In genomic region chr13:38616887-38617286, GRCm38 (mm10) we compare ENCODE assay signal across 19 mouse cellular contexts. TPM values are rescaled to one million over a fixed set of nuclear protein-coding genes. Genes with fewer than 3 reads are reported as not detected.
DNase-seq lines count a peak whose midpoint lies in the region; ATAC-seq and TF ChIP-seq lines count a peak whose summit lies in the region.
"Had no signal": no experiment of that assay in that cellular context is flagged by ENCODE, and none has a peak within 500 bp of the region (broad histone marks: within the 10 kb centered on the region; RNA-seq: fewer than 3 reads in every experiment).

No protein-coding gene starts in this region.

- ATAC-seq in lung, embryonic 14.5 days (ENCODE audit: insufficient read depth), result no peak
- ATAC-seq in liver, embryonic 15.5 days (ENCODE audit: insufficient read depth), result no peak
- ATAC-seq: activated CD4-positive, CD25-positive, alpha-beta regulatory T cell, adult 4 months; forebrain, embryonic 15.5 days had no signal

- peak; percentile 21 for DNase-seq in kidney, adult 9 months
- DNase-seq in kidney, adult 8-10 months, result no peak
- DNase-seq in lung, embryonic 14.5 days, result peak; percentile 60
- DNase-seq in lung, adult 2 months, result no peak
- peak; percentile 43 for DNase-seq in lung, postnatal 10 days
- no peak for DNase-seq in cerebellum, postnatal 36 days
- DNase-seq: cerebellum, adult 9-10 months; gastrocnemius, postnatal 14 days; kidney, adult 11 months; midbrain, embryonic 14.5 days had no signal

- 56% methylated on average over 4 of the region's 4 CpGs for WGBS in lung, embryonic 14.5 days
- 57% methylated on average over 4 of the region's 4 CpGs for WGBS in lung, adult 2 months
- WGBS in liver, embryonic 15.5 days (ENCODE audit: insufficient replicate concordance), result 52% methylated on average over 4 of the region's 4 CpGs

- no peak overlapping the region for H3K27ac ChIP-seq in lung, embryonic 14.5 days (ENCODE audit: low read depth)
- H3K27ac ChIP-seq in liver, embryonic 15.5 days (replicated peaks), result peak overlapping the region; percentile 42; the same call in 1 of the 2 replicates
- H3K27ac ChIP-seq: embryonic facial prominence, embryonic 10.5 days; forebrain, embryonic 15.5 days; hindbrain, embryonic 13.5 days; limb, embryonic 10.5 days; liver, embryonic 14.5 days; stomach, postnatal 0 days had no signal

- no peak overlapping the region for H3K9ac ChIP-seq in lung, embryonic 14.5 days
- no peak overlapping the region for H3K9ac ChIP-seq in liver, embryonic 15.5 days
- H3K9ac ChIP-seq: forebrain, embryonic 15.5 days; heart, embryonic 12.5 days had no signal

- no peak for TF ChIP-seq CTCF in lung, embryonic 14.5 days (IDR thresholded peaks at IDR 0.05; ENCODE audit: low read depth)
- TF ChIP-seq CTCF in lung, adult 2 months (IDR thresholded peaks at IDR 0.05; ENCODE audit: insufficient read depth, low read length), result no peak

- no peaks in the 10 kb centered on the region for H3K27me3 ChIP-seq in lung, embryonic 14.5 days (ENCODE audit: insufficient read depth, low read length)
- H3K27me3 ChIP-seq in liver, embryonic 15.5 days, result no peaks in the 10 kb centered on the region
- H3K27me3 ChIP-seq: forebrain, embryonic 15.5 days; heart, embryonic 12.5 days; hindbrain, embryonic 13.5 days had no signal

- peaks cover 9% of the 10 kb centered on the region for H3K36me3 ChIP-seq in lung, embryonic 14.5 days (ENCODE audit: insufficient read depth)
- peaks cover 15% of the 10 kb centered on the region for H3K36me3 ChIP-seq in liver, embryonic 15.5 days (replicated peaks)

- H3K4me1 ChIP-seq in lung, embryonic 14.5 days (ENCODE audit: insufficient read depth), result no peaks in the 10 kb centered on the region
- peaks cover 14% of the 10 kb centered on the region for H3K4me1 ChIP-seq in lung, adult 2 months (ENCODE audit: control insufficient read depth, insufficient read depth, low read length)
- peaks cover 48% of the 10 kb centered on the region for H3K4me1 ChIP-seq in liver, embryonic 15.5 days (replicated peaks)
- H3K4me1 ChIP-seq: forebrain, embryonic 15.5 days; hindbrain, embryonic 13.5 days; limb, embryonic 10.5 days had no signal

- no peak for TF ChIP-seq POLR2A in lung, adult 2 months (IDR thresholded peaks at IDR 0.05; ENCODE audit: borderline replicate concordance, extremely low read depth, low read depth, low read length)

- H3K9me3 ChIP-seq in lung, embryonic 14.5 days (ENCODE audit: low read depth, low read length), result no peaks in the 10 kb centered on the region
- H3K9me3 ChIP-seq in liver, embryonic 15.5 days (replicated peaks), result no peaks in the 10 kb centered on the region
- H3K9me3 ChIP-seq: embryonic facial prominence, embryonic 10.5 days; forebrain, embryonic 15.5 days; limb, embryonic 10.5 days had no signal

- H3K4me2 ChIP-seq in lung, embryonic 14.5 days, result no peak overlapping the region
- no peak overlapping the region for H3K4me2 ChIP-seq in liver, embryonic 15.5 days
- H3K4me2 ChIP-seq: forebrain, embryonic 15.5 days; heart, embryonic 12.5 days; hindbrain, embryonic 13.5 days had no signal

- H3K4me3 ChIP-seq in lung, embryonic 14.5 days (ENCODE audit: low read depth, low read length), result no peak overlapping the region
- H3K4me3 ChIP-seq in lung, adult 2 months (replicated peaks; ENCODE audit: extremely low read depth, low read depth, low read length), result no peak overlapping the region
- H3K4me3 ChIP-seq in liver, embryonic 15.5 days (replicated peaks), result no peak overlapping the region
- H3K4me3 ChIP-seq: embryonic facial prominence, embryonic 10.5 days; forebrain, embryonic 15.5 days; heart, embryonic 12.5 days; hindbrain, embryonic 13.5 days; limb, embryonic 10.5 days had no signal

RNA-seq across cellular contexts. Expression of gene Bloc1s5, which starts 18.0 kb away (rescaled TPM):
- 17.6 and 19.3 TPM in 2 replicates for polyA plus RNA-seq in lung, embryonic 14.5 days (2014; fragmentation: Nextera tagmentation; extraction: Ambion mirVana)
- 4.2 and 5.6 TPM in 2 replicates for polyA plus RNA-seq in lung, adult 2 months (2012; rRNA removed)
- polyA plus RNA-seq in liver, embryonic 15.5 days (2015; fragmentation: Nextera tagmentation; extraction: Ambion mirVana), result 10.3 and 10.5 TPM in 2 replicates

RNA-seq across cellular contexts. Expression of gene Eef1e1, which starts 42.0 kb away (rescaled TPM):
- 46.8 and 53.4 TPM in 2 replicates for polyA plus RNA-seq in lung, embryonic 14.5 days (2014; fragmentation: Nextera tagmentation; extraction: Ambion mirVana)
- 2.6 and 4.2 TPM in 2 replicates for polyA plus RNA-seq in lung, adult 2 months (2012; rRNA removed)
- polyA plus RNA-seq in liver, embryonic 15.5 days (2015; fragmentation: Nextera tagmentation; extraction: Ambion mirVana), result 37.2 and 41.9 TPM in 2 replicates

Comparison
In these comparisons a context has a peak if more than half of its experiments do, and no peak if none do; other contexts are left out.
1. DNase-seq: peak in kidney, adult 9 months (single experiment), lung, embryonic 14.5 days (single experiment) and lung, postnatal 10 days (single experiment); none in kidney, adult 8-10 months (0 of 2), lung, adult 2 months (single experiment) and cerebellum, postnatal 36 days (0 of 2).